Mouse (Mus musculus) macrophage (primary cell): ENCODE data around the gene Anxa7. TPM values are rescaled to one million over a fixed set of nuclear protein-coding genes. Genes with fewer than 3 reads are reported as not detected.

ENCODE experiments used
- H3K27ac ChIP-seq: fragments of 350-480 bp; formaldehyde crosslinking; 2 replicates; pipeline ENCODE4 v1.9.0; 2021
- H3K36me3 ChIP-seq: fragments of 350-480 bp; formaldehyde crosslinking; 2 replicates; pipeline ENCODE4 v1.9.0; 2021; ENCODE audit errors: inconsistent target
- H3K4me3 ChIP-seq: fragments of 350-480 bp; formaldehyde crosslinking; 2 replicates; pipeline ENCODE4 v1.9.0; 2021; ENCODE audit errors: inconsistent target
- H3K79me2 ChIP-seq: fragments of 350-480 bp; formaldehyde crosslinking; 2 replicates; pipeline ENCODE4 v1.9.0; 2021; ENCODE audit errors: inconsistent target
- WGBS: methylation state at CpG from one replicate; pipeline ENCODE4 v1.1.7; 2026; ENCODE audit warnings: inconsistent platforms; ENCODE audit not compliant: missing documents; 5-methylcytosine and 5-hydroxymethylcytosine counted together
- polyA plus RNA-seq: library from polyadenylated mRNA; stranded (reverse); fragments of 250-400 nt; gene quantifications from 3 replicates; pipeline ENCODE4 v1.2.4, GENCODE M21; 2018; ENCODE audit warnings: inconsistent platforms

The Anxa7 gene
- polyA plus RNA-seq, 1 experiment from 2014 or later = 128 TPM

DNA sequence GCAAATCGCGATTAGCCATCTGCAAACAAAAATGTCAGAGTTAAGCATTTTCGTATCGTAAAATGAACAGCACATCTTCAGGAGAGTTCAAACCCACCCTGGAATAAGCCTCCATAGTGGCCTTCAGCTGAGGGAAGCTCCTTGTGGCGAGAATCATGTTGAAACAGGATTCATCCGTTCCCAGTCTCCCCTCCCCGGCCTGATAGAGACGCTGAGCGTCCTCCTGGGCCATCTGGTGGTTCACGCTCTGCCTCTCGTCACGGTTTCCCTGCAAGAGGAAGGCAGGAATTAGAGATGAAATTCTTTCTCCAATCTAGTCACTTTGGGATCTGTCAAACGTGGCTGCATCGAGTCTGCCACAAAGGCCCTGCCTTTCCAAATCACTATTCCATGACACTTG, 19.7 kb downstream of the Anxa7 start:
- H3K79me2 ChIP-seq = no peaks in the 10 kb centered on the region
- no peak overlapping the region for H3K4me3 ChIP-seq
- 95% methylated on average over 11 of the region's 14 CpGs for WGBS
- no peak overlapping the region for H3K27ac ChIP-seq
- H3K36me3 ChIP-seq = peaks cover 99% of the 10 kb centered on the region

DNA sequence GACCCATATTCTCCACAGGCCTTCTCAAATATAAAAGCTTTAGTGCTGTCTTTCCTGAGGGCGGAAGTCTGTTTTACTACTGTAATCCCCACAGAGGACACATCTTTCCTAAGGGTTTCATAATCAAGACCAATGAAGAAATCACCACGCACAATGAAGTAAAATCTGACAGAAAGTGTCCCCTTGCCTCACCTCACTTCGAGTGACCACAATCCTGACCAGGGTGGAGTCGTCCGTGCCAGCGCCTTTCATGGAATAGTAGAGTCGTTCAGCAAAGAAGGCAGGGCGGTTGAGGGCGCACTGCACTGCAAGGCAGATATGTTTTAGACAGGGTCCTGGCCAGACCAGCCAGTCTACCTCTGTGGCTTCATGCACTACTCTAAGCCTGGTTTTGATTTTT, 21.6 kb downstream of the Anxa7 start:
- Histone ChIP-seq H3K79me2 (no peaks in the 10 kb centered on the region), H3K4me3 (no peak overlapping the region), H3K27ac (no peak overlapping the region), H3K36me3 (peaks cover 82% of the 10 kb centered on the region)
- WGBS = 72% methylated on average over 9 of the region's 9 CpGs

DNA sequence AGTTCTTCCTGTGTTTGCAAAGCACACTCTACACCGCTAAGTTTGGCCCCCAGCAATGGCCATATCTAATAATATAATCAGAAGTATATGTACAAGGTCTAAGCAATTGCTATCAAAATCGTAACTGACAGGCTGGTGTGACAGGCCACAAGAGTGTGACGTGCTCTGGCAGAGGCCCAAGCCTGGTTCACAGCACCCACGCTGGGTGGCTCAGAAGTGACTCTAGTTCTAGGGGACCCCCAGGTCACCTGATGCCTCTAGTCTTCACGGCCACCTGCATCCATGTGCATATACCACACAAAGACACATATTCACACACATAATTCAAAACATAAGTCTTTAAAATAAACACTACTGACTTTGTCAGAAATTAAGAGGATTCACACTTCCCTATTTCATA, 27.0 kb downstream of the Anxa7 start:
- H3K4me3 ChIP-seq = no peak overlapping the region
- H3K27ac ChIP-seq = no peak overlapping the region
- no peaks in the 10 kb centered on the region for H3K79me2 ChIP-seq
- H3K36me3 ChIP-seq = peaks cover 28% of the 10 kb centered on the region
- 95% methylated on average over 4 of the region's 5 CpGs for WGBS

DNA sequence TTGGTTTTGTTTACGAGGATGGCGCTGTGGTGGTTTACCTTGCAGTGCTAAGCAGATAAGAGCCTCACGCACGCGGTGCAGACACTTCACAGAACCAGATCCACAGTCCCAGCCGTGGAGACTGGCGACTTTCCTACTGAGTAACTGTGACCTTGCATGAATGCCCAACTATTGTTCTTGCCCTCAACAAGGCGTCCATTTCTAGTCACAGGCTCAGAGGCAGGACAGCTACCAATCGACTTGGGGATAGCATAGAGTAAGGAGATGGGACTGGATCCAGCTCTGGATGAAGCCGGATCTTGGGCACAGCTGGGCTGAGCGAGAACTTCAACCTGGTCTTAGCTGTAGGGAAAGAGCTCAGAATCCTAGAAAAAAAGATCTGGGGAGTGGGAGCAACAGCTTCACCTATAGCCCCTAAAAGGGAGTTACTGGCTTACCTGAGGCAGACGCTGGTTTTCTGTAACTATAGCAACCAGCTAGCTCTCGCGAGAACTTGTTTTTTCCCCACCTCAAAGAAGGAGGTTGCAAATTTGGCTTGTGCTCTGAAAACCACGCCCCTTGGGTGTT, 28.1 kb downstream of the Anxa7 start, which contains the start of gene Cfap70:
Cfap70 (minus strand) TSS at position 462 of the 567 bp plus-strand sequence.
- 9% methylated on average over 15 of the region's 15 CpGs for WGBS
- Histone ChIP-seq H3K79me2 (no peaks in the 10 kb centered on the region), H3K4me3 (no peak within 1 kb of the TSS), H3K36me3 (peaks cover 17% of the 10 kb centered on the region), H3K27ac (no peak within 1 kb of the TSS)

DNA sequence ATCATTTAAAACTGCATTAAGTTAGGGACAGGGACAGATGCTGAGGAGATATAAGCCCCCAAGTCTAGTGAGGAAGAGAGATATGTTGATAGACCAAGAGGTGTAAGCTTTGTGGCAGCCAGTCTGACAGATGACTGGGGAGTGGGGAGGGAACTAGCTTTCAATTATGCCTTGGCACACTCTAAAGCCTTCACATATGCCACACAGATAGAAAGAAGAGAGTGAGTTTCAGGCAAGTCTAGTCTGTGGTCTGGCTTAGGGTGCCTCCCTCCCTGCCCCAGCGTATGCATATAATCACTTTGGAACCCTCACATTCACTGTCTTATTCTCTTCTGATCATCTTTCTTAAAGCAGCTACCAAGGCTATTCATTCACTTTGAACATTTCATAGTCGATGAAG, 28.6 kb downstream of the Anxa7 start:
- Histone ChIP-seq H3K79me2 (no peaks in the 10 kb centered on the region), H3K36me3 (peaks cover 11% of the 10 kb centered on the region), H3K4me3 (no peak overlapping the region), H3K27ac (no peak overlapping the region)
- 36% methylated on average over 2 of the region's 2 CpGs for WGBS

DNA sequence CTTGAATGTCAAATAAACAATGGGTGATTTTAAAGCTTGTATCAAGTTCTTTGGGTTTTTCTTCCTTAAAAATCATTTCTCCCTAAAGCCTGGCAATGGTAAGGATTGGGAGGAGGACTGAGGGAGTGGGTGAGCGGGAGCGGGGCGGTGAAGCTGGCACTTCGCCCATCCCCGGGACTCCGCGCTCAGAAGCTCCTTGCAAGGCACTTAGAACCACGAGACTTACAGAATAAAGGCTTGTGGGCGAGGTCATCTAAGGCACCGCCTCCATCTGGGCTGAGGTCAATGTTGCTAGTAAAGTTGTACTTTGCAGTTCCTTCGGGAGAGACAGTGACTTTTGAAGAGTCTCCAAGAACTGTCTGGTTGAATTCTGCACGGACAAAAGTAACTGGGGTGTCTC, 32.7 kb downstream of the Anxa7 start:
- Histone ChIP-seq H3K79me2 (no peaks in the 10 kb centered on the region), H3K4me3 (no peak overlapping the region), H3K36me3 (no peaks in the 10 kb centered on the region), H3K27ac (no peak overlapping the region)
- WGBS = 84% methylated on average over 12 of the region's 12 CpGs

DNA sequence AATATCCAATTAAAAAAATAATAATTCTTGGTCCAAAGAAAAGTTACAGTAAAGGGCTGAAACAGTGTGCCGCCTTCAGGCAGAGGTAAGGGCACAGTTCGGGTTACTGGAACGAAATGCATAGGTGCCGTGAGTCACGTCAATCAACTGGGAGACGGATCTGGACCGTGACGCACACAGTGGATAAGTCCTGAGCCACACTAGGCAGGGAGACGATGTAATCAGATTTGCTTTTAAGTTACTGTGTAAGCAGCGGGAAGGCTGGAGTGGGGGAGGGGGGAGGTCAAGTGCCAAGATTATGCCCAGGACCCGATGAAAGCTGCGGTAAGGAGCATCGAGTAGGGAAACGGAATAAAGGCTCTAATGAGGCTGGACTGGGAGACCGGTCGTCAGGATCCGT, 37.7 kb downstream of the Anxa7 start:
- H3K27ac ChIP-seq = no peak overlapping the region
- H3K79me2 ChIP-seq = no peaks in the 10 kb centered on the region
- no peaks in the 10 kb centered on the region for H3K36me3 ChIP-seq
- H3K4me3 ChIP-seq = no peak overlapping the region
- 93% methylated on average over 17 of the region's 17 CpGs for WGBS

DNA sequence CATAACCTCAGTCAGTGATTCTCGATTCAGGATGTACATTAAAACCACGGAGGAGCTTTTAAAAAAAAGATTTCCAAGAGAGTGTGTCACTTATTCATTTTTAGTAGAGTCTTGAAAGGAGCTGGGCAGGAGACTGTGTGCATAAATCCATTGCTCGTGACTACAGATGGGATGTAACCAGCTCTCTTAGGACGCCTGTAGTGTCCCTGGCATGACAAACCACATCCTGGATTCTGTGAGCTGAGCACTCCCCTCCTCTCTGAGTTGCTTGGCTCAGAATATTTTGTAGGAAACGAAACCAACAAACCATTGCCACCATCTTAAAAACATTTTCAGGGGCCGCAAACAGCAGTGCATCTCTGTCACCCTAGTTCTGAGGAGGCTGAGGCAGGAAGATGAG, 43.0 kb downstream of the Anxa7 start:
- H3K27ac ChIP-seq = no peak overlapping the region
- no peak overlapping the region for H3K4me3 ChIP-seq
- H3K36me3 ChIP-seq = no peaks in the 10 kb centered on the region
- no peaks in the 10 kb centered on the region for H3K79me2 ChIP-seq
- 30% methylated on average over 6 of the region's 6 CpGs for WGBS

DNA sequence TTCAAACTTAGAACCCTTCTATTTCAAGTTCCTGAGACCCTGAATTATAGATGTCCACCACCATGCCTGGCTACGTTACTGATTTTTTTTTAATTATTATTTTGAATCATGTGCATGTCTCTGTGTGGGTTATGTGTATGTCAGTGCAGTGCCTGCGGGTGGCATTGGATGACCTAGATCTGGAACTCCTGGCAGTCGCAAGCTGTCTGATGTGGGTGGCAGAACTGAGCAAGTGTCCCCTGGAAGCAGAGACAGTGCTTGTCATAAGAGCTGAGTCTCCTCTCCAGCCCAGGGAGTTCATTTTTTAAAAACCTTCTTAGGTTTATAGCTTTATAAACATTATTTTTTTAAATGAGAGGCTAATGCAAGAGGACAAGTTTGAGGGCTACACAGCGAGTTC, 47.5 kb downstream of the Anxa7 start:
- 90% methylated on average over 4 of the region's 4 CpGs for WGBS
- H3K4me3 ChIP-seq = no peak overlapping the region
- no peaks in the 10 kb centered on the region for H3K79me2 ChIP-seq
- no peak overlapping the region for H3K27ac ChIP-seq
- no peaks in the 10 kb centered on the region for H3K36me3 ChIP-seq

DNA sequence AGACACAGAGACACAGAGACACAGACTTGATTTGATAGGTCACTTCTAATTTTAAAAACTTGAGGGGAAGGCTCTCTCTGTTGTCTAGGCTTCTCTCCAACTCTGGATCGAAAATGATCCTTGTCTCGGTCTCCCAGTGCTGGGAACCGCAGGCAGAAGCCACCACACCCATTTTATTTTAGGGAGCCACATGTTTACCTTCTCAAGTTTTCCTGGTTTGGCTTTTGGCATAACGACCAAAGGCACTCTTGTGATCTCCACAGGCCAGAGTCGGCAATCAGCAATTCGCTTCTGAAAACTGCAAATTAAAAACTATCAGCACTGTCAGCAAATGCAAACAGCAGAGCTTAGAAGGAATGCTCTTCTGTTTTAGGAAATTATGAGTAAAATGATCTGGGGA, 48.2 kb downstream of the Anxa7 start:
- no peaks in the 10 kb centered on the region for H3K36me3 ChIP-seq
- 87% methylated on average over 6 of the region's 6 CpGs for WGBS
- no peaks in the 10 kb centered on the region for H3K79me2 ChIP-seq
- no peak overlapping the region for H3K4me3 ChIP-seq
- no peak overlapping the region for H3K27ac ChIP-seq

DNA sequence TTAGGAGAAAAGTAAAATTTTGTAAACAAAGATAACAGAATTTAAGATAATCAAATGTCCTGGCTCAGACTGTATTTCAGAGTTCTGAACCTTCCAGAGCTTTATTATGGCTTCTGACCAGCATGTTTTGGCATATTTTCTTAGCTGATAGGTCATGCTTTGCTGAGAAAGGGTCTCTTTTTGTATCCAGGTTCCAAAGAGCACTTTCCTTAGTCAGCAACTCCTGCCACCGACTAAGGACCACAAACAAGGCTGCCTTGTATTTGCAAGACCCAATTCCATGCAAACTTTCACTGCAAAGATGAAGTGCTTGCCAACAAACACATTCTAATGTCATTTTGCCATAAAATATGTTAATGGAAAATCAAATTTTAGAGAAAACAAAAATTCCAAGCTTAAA, 50.1 kb downstream of the Anxa7 start:
- WGBS = 50% methylated on average over 1 of the region's 1 CpGs
- Histone ChIP-seq H3K27ac (no peak overlapping the region), H3K4me3 (no peak overlapping the region), H3K79me2 (no peaks in the 10 kb centered on the region), H3K36me3 (no peaks in the 10 kb centered on the region)

DNA sequence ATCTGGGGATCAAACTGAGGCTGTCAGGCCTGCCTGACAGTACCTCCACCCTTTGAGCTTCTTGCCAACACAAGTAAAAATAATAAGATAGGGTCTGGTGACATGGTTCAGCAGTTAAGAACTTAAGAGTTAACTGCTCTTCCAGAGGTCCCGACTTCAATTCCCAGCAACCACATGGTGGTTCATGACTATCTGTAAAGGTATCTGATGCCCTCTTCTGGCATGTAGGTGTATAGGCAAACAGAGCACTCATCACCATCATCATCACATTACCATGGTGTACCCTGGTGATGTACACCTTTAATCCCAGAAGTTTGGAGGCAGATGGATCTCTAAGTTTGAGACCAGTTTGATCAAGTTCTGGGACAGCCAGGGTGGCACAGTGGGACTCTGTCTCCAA, 51.3 kb downstream of the Anxa7 start:
- H3K27ac ChIP-seq = no peak overlapping the region
- H3K79me2 ChIP-seq = no peaks in the 10 kb centered on the region
- 23% methylated on average over 1 of the region's 1 CpGs for WGBS
- H3K4me3 ChIP-seq = no peak overlapping the region
- no peaks in the 10 kb centered on the region for H3K36me3 ChIP-seq

DNA sequence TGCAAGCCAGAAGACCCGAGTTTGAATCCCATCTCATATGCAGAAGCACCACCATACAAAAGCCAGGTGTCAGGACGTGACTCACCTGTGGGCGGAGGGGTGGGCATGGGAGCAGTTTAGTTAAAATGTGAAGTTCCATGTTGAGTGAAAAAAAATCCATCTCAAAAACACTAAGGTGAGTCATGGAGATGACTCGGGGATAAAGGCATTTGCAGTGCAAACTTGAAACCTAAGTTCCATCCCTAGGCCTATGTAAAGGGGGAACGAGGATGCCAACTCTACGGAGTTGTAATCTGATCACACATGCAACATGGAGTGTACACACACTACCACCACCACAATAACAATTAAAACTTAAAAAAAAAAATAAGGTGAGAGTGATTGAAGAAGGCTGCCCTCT, 56.9 kb downstream of the Anxa7 start:
- no peaks in the 10 kb centered on the region for H3K36me3 ChIP-seq
- 84% methylated on average over 6 of the region's 6 CpGs for WGBS
- H3K27ac ChIP-seq = no peak overlapping the region
- no peaks in the 10 kb centered on the region for H3K79me2 ChIP-seq
- H3K4me3 ChIP-seq = no peak overlapping the region

DNA sequence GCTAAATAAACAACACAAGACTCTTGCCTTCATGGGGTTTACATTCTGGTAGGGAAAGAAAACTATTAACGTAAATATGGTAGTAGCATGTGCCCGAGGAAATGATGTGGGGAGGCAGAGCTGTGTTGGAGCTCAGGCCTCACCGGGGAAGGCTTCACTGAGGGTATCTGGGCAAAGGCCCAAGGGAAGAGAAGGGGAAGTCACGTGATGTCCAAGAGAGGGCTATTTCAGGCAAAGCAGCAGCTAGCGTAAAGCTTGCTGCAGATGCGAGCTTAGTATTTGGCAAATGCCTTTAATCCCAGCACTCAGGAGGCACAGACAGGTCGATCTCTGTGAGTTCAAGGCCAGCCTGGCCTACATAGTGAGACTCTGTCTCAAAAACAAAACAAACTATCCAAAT, 57.7 kb downstream of the Anxa7 start:
- Histone ChIP-seq H3K27ac (no peak overlapping the region), H3K36me3 (no peaks in the 10 kb centered on the region), H3K4me3 (no peak overlapping the region), H3K79me2 (no peaks in the 10 kb centered on the region)
- WGBS = 25% methylated on average over 7 of the region's 7 CpGs
